Mouse (Mus musculus): ENCODE results near the gene Lonp2. TPM values are rescaled to one million over a fixed set of nuclear protein-coding genes. Genes with fewer than 3 reads are reported as not detected.
A peak's percentile ranks its signal among the peaks of the same experiment; 100 is the strongest.

Lonp2 gene
- polyA plus RNA-seq, 1 experiment from 2014 or later, result 53.5 TPM

- H3K36me3 ChIP-seq (ENCODE audit: control insufficient read depth, insufficient read depth), result no peaks in the 10 kb centered on the region
- no peak for ATAC-seq
- no peaks in the 10 kb centered on the region for H3K27me3 ChIP-seq (replicated peaks; ENCODE audit: control insufficient read depth, insufficient read depth, low read length)
- peak overlapping the region; percentile 99 for H3K9ac ChIP-seq (ENCODE audit: low read depth, low read length)
- 13% methylated on average over 18 of the region's 18 CpGs for WGBS
- peak overlapping the region; percentile 88 for H3K4me2 ChIP-seq (replicated peaks; ENCODE audit: low read depth)
- H3K4me3 ChIP-seq (ENCODE audit: low read depth, low read length), result peak overlapping the region; percentile 92
- no peak for TF ChIP-seq CTCF (IDR thresholded peaks at IDR 0.05; ENCODE audit: low read depth)
- H3K27ac ChIP-seq (ENCODE audit: low read depth, low read length), result peak overlapping the region; percentile 99
- H3K4me1 ChIP-seq (replicated peaks; ENCODE audit: control insufficient read depth, insufficient read depth, low read length), result peaks cover 10% of the 10 kb centered on the region; the same call in 1 of the 2 replicates
- no peaks in the 10 kb centered on the region for H3K9me3 ChIP-seq (ENCODE audit: control insufficient read depth)
These were observed 120.7 kb downstream of the Lonp2 start for GRCm38 (mm10) chr8:86744313-86745220.

DNA sequence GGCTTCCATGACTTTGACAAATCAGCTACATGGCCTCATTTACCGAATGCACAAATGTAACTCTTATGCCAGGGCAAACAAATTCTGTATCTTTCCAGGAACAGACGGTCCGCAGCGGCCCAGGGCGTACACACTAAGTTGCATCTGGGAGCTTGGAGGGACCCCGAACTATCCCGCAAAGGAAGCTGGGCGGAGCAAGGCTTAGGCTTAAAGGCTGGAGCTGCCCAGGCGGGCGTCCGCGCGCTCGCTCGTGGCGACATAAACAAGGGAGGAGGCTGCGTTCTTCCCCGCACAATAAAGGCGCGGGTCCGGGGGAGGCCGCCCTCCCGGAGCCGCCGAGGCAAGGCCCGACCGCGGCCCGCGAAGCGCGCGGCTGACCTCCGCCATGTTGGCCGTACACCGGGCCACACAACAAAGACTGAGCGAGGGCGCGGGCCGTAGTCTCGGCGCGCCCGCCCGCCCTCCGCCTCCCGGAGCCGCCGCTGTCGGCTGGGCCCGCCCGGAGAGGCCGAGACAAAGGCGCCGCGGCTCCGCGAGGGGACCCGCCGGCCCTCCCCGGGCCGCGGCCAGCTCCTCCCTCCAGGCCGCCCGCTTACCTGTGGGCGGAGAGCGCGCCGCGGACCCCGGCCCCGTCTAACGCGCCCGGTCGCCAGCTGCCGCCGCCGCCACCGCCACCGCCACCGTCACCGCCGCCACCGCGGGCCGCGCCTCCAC is 121.5 kb downstream of the Lonp2 start, which contains the start of the genes Gm10638 and Siah1a:
TSS of gene Gm10638 (plus strand) at position 479 of the 714 bp plus-strand sequence.
TSS of gene Siah1a (minus strand) at position 714 of the 714 bp plus-strand sequence.
- Histone ChIP-seq H3K4me2 (replicated peaks; ENCODE audit: low read depth) (peak within 1 kb of the TSS; percentile 88), H3K9me3 (ENCODE audit: control insufficient read depth) (no peaks in the 10 kb centered on the region), H3K9ac (ENCODE audit: low read depth, low read length) (peak within 1 kb of the TSS; percentile 99), H3K4me1 (replicated peaks; ENCODE audit: control insufficient read depth, insufficient read depth, low read length) (peaks cover 10% of the 10 kb centered on the region; the same call in 1 of the 2 replicates), H3K36me3 (ENCODE audit: control insufficient read depth, insufficient read depth) (no peaks in the 10 kb centered on the region), H3K4me3 (ENCODE audit: low read depth, low read length) (peak within 1 kb of the TSS; percentile 92), H3K27ac (ENCODE audit: low read depth, low read length) (peak within 1 kb of the TSS; percentile 99), H3K27me3 (replicated peaks; ENCODE audit: control insufficient read depth, insufficient read depth, low read length) (no peaks in the 10 kb centered on the region)
- WGBS, result under 1% methylated on average over 82 of the region's 88 CpGs
- TF ChIP-seq CTCF (IDR thresholded peaks at IDR 0.05; ENCODE audit: low read depth), result no peak
- ATAC-seq, result peak; percentile 84

DNA sequence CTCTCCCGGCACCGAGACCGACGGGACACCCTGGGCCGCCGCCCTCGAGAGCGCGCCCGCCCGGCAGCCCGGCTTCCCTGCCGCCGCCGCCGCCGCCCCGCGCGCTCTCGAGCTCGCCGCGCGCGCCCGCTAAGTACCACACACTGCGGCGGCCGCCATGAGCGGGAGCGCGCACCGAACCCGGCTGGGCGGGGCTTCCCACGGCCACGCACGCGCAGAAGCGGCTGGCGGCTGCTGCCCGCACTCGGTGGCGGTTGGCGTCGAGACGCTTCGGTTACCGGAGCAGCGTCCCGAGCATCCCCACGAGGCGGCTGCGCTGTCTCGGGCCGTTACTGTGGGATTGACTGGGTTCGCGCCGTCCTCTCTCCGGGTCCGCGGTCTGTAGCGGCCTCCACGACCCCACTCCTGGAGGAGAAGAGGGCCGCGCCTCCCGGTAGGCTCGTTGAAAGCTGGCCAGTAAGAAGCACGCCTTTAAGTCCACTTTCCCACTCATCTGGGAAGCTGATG is 122.1 kb downstream of the Lonp2 start:
- peak; percentile 93 for ATAC-seq
- Histone ChIP-seq H3K27me3 (replicated peaks; ENCODE audit: control insufficient read depth, insufficient read depth, low read length) (no peaks in the 10 kb centered on the region), H3K4me2 (replicated peaks; ENCODE audit: low read depth) (peak overlapping the region; percentile 88), H3K4me3 (ENCODE audit: low read depth, low read length) (peak overlapping the region; percentile 92), H3K9ac (ENCODE audit: low read depth, low read length) (peak overlapping the region; percentile 99), H3K4me1 (replicated peaks; ENCODE audit: control insufficient read depth, insufficient read depth, low read length) (peaks cover 10% of the 10 kb centered on the region; the same call in 1 of the 2 replicates), H3K36me3 (ENCODE audit: control insufficient read depth, insufficient read depth) (no peaks in the 10 kb centered on the region), H3K9me3 (ENCODE audit: control insufficient read depth) (no peaks in the 10 kb centered on the region), H3K27ac (ENCODE audit: low read depth, low read length) (peak overlapping the region; percentile 99)
- 0 out of 2 replicates have a peak, but pooled peaks have one; percentile 25 for TF ChIP-seq CTCF (IDR thresholded peaks at IDR 0.05; ENCODE audit: low read depth)
- WGBS, result under 1% methylated on average over 69 of the region's 70 CpGs

DNA sequence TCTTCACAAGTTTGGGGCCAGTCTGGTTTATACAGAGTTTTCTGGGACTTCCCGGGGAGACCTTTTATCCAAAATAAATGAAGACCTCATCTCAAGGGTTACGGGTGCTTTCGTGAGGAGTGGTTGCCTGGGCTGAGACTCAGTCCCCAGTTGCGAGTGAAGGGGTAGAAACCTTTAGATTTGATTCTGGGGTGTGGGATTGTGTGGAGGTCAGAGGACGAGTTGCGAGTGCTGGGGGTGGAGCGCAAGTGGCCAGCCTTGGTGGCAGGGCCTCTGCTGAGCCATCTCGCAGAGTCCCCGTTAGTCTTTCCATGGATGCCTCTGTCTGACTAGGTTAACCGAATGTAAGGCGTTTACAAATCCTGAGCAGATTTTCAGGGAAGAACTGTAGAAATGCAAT is 122.7 kb downstream of the Lonp2 start:
- Histone ChIP-seq H3K9ac (ENCODE audit: low read depth, low read length) (peak overlapping the region; percentile 99; the same call in 1 of the 2 replicates), H3K4me1 (replicated peaks; ENCODE audit: control insufficient read depth, insufficient read depth, low read length) (peaks cover 10% of the 10 kb centered on the region; the same call in 1 of the 2 replicates), H3K4me2 (replicated peaks; ENCODE audit: low read depth) (peak overlapping the region; percentile 88), H3K36me3 (ENCODE audit: control insufficient read depth, insufficient read depth) (no peaks in the 10 kb centered on the region), H3K27ac (ENCODE audit: low read depth, low read length) (no peak overlapping the region), H3K9me3 (ENCODE audit: control insufficient read depth) (no peaks in the 10 kb centered on the region), H3K27me3 (replicated peaks; ENCODE audit: control insufficient read depth, insufficient read depth, low read length) (no peaks in the 10 kb centered on the region), H3K4me3 (ENCODE audit: low read depth, low read length) (peak overlapping the region; percentile 92)
- 6% methylated on average over 11 of the region's 11 CpGs for WGBS
- TF ChIP-seq CTCF (IDR thresholded peaks at IDR 0.05; ENCODE audit: low read depth), result no peak
- no peak for ATAC-seq

DNA sequence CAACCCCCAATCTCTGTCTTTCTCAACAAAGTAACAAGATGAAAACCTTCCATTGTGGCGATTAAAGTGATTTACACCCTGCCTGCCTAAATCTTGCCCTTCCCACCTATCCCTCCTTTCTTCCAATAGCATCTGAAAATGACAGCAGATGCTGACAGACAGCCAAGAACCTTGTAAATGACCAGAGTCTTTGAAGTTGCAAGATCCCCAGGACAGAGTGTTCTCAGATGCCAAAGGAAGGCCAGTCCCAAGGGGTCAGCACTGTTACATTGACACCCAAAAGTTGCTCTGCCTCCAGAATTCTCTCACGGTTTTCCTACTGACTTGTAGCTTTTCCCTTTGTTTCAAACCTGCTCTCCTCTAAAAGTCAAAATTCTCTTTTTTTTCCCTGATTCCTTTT is 126.0 kb downstream of the Lonp2 start:
- Histone ChIP-seq H3K36me3 (ENCODE audit: control insufficient read depth, insufficient read depth) (no peaks in the 10 kb centered on the region), H3K9ac (ENCODE audit: low read depth, low read length) (no peak overlapping the region), H3K9me3 (ENCODE audit: control insufficient read depth) (no peaks in the 10 kb centered on the region), H3K4me2 (replicated peaks; ENCODE audit: low read depth) (no peak overlapping the region), H3K4me1 (replicated peaks; ENCODE audit: control insufficient read depth, insufficient read depth, low read length) (peaks cover 6% of the 10 kb centered on the region; the same call in 1 of the 2 replicates), H3K27ac (ENCODE audit: low read depth, low read length) (no peak overlapping the region), H3K4me3 (ENCODE audit: low read depth, low read length) (no peak overlapping the region), H3K27me3 (replicated peaks; ENCODE audit: control insufficient read depth, insufficient read depth, low read length) (no peaks in the 10 kb centered on the region)
- ATAC-seq, result no peak
- TF ChIP-seq CTCF (IDR thresholded peaks at IDR 0.05; ENCODE audit: low read depth), result no peak
- WGBS, result 57% methylated on average over 2 of the region's 2 CpGs
